Mouse (Mus musculus) kidney, adult 2 months (tissue): ENCODE data around the gene Coq10a.

Source experiments
- CTCF ChIP-seq: fragments of 200-500 bp; conservative IDR thresholded peaks from 2 replicates; pipeline ENCODE4 v1.5.1; 2011; ENCODE audit warnings: low read depth, mild to moderate bottlenecking, control low read depth, low read length, moderate library complexity, mixed read lengths; ENCODE audit not compliant: insufficient read depth, insufficient read length
- POLR2A ChIP-seq: fragments of 200-500 bp; IDR thresholded peaks from one replicate; pipeline ENCODE4 v1.6.1; 2011; ENCODE audit warnings: low read depth, low read length, control low read depth

DNA sequence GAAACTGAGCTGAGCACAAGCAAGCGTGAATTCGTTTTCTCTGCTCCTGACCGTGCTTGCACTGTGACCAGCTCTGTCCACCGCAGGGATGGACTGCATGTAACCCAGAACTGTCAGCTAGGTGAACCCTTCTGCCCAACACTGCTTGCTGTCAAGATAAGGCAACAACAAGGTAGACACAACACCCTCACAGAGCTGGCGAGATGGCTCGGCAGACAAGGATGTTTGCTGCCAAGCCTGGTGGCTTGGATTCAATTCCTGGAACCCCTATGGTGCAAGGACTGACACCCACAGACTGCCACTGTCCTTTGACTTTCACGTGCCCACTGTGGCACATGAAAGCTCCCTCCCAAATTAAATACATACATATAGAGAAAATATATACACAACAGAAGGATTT, 35.1 kb upstream of the Coq10a start:
- no peak for TF ChIP-seq CTCF
- TF ChIP-seq POLR2A: no peak
